Mouse (Mus musculus) erythroblast, adult 5-6 weeks (primary cell): ENCODE results near the gene Son. TPM values are rescaled to one million over a fixed set of nuclear protein-coding genes. Genes with fewer than 3 reads are reported as not detected.

ENCODE experiments used
- ATAC-seq: replicated peaks from 2 replicates; pipeline ENCODE4 v1.8.0; 2016; ENCODE audit warnings: moderate number of reproducible peaks, mild to moderate bottlenecking, moderate TSS enrichment, inconsistent platforms; ENCODE audit not compliant: poor library complexity, low FRiP score, severe bottlenecking
- total RNA-seq, 2 experiments: library from RNA; stranded (forward) in 1 of 2; stranded (reverse) in 1 of 2; fragments of 150-400 nt in 1 of 2; fragments of 200-764, 138-1000 nt in 1 of 2; gene quantifications; 2 replicates each; pipeline versions ENCODE4 v1.2.3 to v1.2.4; 2015 to 2017; ENCODE audit warnings: low replicate concordance in 2 of 2

Gene Son
- total RNA-seq, 2 experiments from 2014 or later, result 214 to 240 TPM

- ATAC-seq, result peak; percentile 89
These were observed 81.1 kb downstream of the Son start, which contains the start of gene Cryzl1 for GRCm38 (mm10) chr16:91728123-91729065. TSS of gene Cryzl1 (minus strand) at chr16:91728975.

Other genes starting within 250 kb of the Son start
- 43.9 and 52.3 TPM in 2 replicates for gene Il10rb, start 241.3 kb upstream of the Son start, total RNA-seq (2015; ENCODE audit: low replicate concordance)
- gene Il10rb, start 241.3 kb upstream of the Son start, total RNA-seq (2017; ENCODE audit: low replicate concordance), result 39.4 and 48.8 TPM in 2 replicates
- 81.7 and 93.6 TPM in 2 replicates for gene Ifnar1, start 162.3 kb upstream of the Son start, total RNA-seq (2015; ENCODE audit: low replicate concordance)
- gene Ifnar1, start 162.3 kb upstream of the Son start, total RNA-seq (2017; ENCODE audit: low replicate concordance), result 133 and 147 TPM in 2 replicates
- 6.7 and 13.3 TPM in 2 replicates for gene Ifngr2, start 100.4 kb upstream of the Son start, total RNA-seq (2015; ENCODE audit: low replicate concordance)
- 3.9 and 6.4 TPM in 2 replicates for gene Ifngr2, start 100.4 kb upstream of the Son start, total RNA-seq (2017; ENCODE audit: low replicate concordance)
- gene Tmem50b, start 49.7 kb upstream of the Son start, total RNA-seq (2015; ENCODE audit: low replicate concordance), result 20.8 and 23.6 TPM in 2 replicates
- gene Tmem50b, start 49.7 kb upstream of the Son start, total RNA-seq (2017; ENCODE audit: low replicate concordance), result 11.2 and 12.0 TPM in 2 replicates
- 4.2 TPM in 2 replicates for gene Dnajc28, start 28.5 kb upstream of the Son start, total RNA-seq (2015; ENCODE audit: low replicate concordance)
- 9.5 and 12.0 TPM in 2 replicates for gene Dnajc28, start 28.5 kb upstream of the Son start, total RNA-seq (2017; ENCODE audit: low replicate concordance)
- 30.5 and 37.1 TPM in 2 replicates for gene Gart, start 554 bp upstream of the Son start, total RNA-seq (2015; ENCODE audit: low replicate concordance)
- gene Gart, start 554 bp upstream of the Son start, total RNA-seq (2017; ENCODE audit: low replicate concordance), result 30.8 and 49.3 TPM in 2 replicates
- gene Donson, start 41.3 kb downstream of the Son start, total RNA-seq (2015; ENCODE audit: low replicate concordance), result 17.3 and 43.0 TPM in 2 replicates
- gene Donson, start 41.3 kb downstream of the Son start, total RNA-seq (2017; ENCODE audit: low replicate concordance), result 44.7 and 97.2 TPM in 2 replicates
- 21.5 and 55.1 TPM in 2 replicates for gene Cryzl1, start 81.5 kb downstream of the Son start, total RNA-seq (2015; ENCODE audit: low replicate concordance)
- gene Cryzl1, start 81.5 kb downstream of the Son start, total RNA-seq (2017; ENCODE audit: low replicate concordance), result 17.7 and 40.7 TPM in 2 replicates
- gene Itsn1, start 81.8 kb downstream of the Son start, total RNA-seq (2015; ENCODE audit: low replicate concordance), result 413 and 554 TPM in 2 replicates
- gene Itsn1, start 81.8 kb downstream of the Son start, total RNA-seq (2017; ENCODE audit: low replicate concordance), result 1,329 and 2,083 TPM in 2 replicates